Mouse (Mus musculus) thymus, postnatal 36 days (tissue): ENCODE results near the gene Tcf20.

Source experiments
- DNase-seq, 2 experiments: peaks; one replicate each; pipeline ENCODE4 v3.0.0; 2022; ENCODE audit warnings: mixed read lengths in 2 of 2

Tcf20 gene

DNA sequence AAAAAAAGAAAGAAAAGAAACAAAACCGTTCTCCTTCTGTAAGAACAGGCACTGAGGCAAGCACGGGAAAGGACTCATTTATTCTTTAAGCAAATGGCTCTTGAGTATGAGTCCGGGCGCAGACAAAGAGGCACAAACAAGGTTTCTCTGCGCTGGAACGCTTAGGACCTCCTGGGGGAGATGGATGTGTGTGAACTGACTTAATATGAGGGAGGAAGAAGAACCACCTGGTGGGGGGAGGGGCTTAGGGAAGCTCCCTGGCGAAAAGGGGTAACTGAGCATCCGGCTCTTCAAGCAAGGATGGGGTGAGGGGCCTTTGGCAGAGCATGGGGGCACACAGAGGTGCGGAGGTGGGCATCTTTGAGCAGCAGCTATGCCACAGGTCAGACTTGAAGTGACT lies 5.2 kb upstream of the Tcf20 start:
- DNase-seq = peak; percentile 73 to 84

DNA sequence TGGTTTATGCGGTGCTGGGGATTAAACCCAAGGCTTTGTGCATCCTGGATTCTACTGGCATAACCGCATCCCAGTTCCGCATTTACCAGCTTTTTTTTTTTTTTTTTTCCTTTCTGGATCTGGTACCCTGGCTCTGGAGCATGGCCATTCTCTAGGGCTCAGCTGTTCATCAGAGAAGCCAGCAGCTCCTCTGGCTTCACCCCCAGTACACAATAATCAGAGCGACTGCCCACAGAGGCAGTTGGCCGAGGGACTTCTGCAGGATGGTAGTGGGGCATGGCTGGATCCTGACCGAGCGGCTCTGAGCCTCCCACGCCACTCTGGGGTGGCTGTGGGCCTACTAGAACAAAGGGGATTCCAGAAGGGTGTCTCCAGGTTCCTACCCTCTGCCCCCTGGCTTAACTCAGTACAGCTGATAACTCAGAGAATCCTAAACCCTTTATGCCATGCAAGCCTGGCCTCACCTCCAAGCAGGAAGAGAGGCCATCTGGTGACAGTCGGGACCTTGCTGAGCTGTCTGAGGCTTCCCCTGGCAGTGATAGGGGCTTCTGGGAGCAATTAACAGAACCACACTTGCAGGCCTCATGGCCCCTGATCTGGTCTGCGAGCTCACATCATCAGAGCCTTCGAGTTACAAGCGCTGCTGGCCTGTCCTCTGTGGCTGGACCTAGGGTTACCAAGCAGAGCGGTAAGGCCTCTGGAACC lies 4.6 kb upstream of the Tcf20 start:
- DNase-seq = peak; percentile 17 to 21

GRCm38 (mm10) chr15:82989190-82989704 lies 1.6 kb upstream of the Tcf20 start:
- no peak for DNase-seq

DNA sequence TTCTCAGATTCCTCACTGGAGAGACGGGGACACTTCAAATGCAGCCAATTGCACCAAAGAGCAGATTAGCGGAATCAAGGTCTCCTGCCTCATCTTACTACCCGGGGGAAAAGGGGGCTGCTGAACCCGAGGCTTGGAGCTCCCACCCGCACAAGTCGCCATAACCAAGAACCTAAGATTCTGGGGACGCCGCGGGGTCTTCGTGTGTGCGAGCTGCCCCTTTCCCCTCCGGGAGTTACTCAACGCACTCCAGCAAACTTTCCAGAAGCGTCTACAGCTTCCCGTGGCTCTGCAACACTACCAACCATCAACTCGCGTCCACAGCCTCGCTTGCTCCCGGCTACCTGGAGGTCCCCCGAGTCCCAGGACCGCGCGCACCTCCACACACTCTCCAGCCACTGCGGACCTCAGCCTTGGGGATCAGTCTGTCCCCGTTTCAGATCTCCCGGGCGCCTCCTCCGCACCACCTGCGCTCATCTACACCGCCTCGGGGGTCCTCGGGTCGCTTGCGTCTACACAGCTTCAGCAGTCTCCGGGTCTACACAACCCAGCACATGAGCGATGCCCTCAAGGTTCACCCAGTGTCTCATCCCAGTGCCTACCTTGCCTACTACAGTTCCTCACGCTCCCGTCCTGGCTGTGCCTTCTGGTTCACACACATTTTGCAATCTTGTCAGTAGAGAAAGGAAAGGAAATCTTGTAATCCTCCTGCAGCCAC lies 499 bp downstream of the Tcf20 start:
- peak; percentile 44 to 56 for DNase-seq

- no peak for DNase-seq
Observed at GRCm38 (mm10) chr15:82984574-82984973, 3.1 kb downstream of the Tcf20 start.

DNA sequence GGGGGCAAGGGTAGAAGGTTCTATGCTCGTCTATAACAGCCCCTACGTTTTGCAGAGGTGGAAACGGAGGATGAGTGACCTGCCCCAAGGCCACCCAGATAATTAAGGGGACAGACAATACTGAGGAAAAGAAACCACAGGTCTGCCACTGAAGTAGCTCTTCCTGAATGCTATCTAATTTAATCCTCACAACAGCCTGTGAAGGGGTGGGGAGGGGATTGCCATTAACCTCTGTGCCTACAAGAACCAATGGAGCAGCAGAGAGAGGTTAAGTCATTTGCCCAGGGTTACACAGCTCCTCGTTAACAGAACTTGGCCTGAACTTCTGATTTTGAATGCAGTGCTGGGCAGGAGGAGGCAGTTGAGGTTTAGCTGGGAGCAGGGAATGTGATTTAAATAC lies 3.6 kb downstream of the Tcf20 start:
- no peak for DNase-seq

DNA sequence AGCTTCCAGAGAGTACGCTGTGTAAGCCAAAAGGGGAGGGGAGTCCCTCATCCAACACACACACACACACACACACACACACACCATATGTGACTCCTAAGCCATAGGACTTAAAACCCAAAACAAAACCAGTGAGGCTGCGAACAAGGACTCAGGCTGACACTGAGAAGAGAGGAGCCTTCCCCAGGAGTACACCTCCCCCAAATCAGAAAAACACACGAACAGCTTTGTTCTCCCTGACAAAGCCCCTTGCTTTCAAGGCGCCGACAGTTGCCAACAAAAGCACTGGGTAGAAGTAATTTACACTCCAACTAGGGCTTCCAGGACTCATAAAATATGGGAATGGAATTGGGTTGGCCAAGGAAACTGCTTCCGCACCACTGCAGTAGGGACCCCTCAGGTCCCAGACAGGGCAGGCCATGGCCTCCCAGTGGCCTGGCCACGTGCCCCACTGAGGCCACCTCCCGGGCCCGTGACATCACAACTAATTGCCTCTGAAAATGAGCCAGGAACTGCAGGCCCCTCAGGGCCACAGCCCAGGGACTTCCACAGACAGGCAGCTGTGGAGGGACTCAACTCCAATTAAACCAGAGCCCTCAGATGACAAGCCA lies 4.2 kb downstream of the Tcf20 start:
- no peak for DNase-seq

DNA sequence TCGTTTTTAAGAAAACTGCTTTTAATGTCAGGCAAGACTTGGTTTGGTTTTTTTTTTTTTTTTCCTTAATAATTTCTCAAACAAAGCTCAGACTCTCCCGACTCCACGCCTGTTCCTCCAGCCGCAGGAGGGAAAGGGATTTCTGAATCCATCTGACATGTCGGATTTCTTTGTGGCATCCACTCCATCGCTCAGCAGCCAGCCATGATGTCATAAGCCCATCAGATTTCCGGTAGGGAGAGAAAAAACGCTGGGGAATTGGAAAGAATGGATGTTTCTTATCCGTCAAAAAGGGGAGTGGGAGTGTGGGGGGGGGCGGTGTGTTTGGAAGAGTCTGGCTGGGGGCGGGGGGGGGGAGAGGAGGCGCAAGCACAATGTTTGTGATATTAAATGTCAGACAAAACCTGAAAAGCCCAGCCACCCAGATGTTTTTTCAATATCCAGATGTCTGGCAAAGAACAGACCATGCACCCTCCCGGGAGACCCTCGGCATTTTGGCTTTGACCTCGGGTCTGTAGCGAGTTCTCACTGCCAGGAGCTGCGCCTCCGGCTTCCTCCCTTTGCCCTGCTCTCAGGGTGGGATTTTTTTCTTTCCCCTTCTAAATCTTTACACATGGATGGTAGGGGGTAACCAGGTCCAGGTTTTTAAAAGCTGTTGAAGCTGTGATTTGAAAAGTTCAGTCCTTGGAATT lies 4.8 kb downstream of the Tcf20 start:
- no peak for DNase-seq

- no peak for DNase-seq
Observed at GRCm38 (mm10) chr15:82981676-82982520, 5.8 kb downstream of the Tcf20 start.

DNA sequence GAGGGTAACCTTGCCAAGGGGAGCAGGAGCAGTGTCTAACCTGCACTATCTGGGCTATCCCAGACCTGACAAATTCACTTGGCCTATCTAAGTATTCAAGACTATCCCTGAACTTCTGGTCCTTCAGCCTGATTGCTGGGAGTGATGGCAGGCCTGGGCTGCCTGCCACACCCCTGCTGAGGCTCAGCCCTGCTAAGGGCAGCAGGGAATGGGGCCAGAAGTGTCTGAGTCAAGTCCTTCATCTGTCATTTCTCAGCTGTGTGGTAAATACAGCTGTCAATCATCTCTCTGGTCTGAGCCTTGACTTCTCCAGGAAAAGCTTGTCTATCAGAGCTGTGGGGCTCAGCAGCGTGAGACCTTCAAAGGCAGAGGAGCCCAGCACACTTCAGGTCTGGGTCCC lies 8.1 kb downstream of the Tcf20 start:
- no peak for DNase-seq

DNA sequence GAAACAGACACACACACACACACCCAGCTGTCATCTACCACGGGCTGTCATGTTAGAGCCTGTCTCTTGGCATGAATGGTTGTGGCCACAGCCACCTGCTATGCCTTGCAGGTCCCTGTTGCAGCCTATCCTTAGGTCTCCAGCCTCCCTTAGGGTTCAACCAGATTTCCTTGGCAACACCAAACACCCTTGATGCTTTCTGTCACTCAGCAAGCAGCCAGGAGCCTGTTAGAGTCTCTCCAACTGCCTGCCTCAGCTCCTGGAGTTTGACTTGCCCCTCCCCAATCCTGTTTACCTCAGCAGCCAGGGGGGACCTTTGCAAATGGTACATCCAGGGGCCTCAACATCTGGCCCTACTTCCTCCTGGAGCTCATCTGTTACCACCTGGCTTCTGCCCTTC lies 13.2 kb downstream of the Tcf20 start:
- peak; percentile 13 to 32 for DNase-seq

DNA sequence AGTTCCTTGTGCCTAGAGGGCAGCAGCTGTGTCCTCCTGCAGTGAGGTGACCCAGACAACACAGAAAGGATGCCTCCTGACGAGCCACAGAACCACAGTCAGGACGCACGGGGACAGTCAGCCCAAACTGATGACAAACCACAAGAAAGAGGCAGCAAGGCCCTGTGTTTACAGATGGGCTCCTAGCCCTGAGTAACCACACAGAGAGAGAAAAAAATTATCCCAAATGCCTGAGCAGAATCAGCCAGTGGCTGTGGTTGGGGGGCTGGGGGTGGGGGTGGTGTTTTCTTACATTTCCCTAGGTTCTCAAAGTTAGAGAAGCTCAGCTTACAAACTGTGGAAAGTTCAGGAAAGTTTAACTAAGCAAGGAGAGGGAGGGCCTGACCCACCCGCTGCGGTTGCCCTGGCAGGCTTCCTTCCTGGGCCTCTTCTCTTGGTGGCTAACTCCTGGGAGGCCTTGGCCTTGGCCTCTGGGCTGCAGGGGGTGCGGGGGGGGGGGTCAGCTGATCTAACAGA lies 18.4 kb downstream of the Tcf20 start:
- DNase-seq = peak in 1 of 2 experiments; percentile 12

- DNase-seq = peak; percentile 75 to 84
Observed at GRCm38 (mm10) chr15:82968449-82968848, 19.2 kb downstream of the Tcf20 start.

GRCm38 (mm10) chr15:82967947-82968346 lies 19.7 kb downstream of the Tcf20 start:
- peak in 1 of 2 experiments; percentile 33 for DNase-seq

DNA sequence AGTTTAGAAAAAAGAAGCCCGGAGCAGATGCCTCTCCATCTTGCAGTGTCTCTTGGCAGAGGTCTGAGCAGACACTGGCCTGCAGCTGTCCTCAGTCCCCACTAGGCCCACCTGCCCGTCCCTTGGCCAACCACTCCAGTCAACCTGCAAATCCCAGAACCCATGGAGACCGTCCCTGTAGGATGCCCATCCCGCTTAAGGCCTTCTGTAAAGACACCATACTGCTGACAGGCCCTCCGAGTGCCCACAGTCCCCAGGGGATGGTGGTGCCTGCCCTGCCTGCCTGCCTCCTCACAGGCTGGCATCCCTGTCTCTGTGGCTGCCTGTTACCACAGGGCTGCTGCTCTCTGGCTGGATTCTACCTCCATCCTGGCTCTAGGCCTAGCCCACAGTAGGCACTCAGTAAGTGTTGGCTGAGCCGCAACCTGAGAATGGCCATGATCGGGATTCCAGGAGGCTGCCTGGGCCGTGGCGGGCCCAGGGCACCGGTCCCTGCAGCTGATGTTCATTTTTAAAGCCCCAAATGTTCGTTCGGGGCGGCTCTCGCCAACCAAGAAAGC lies 23.3 kb downstream of the Tcf20 start:
- DNase-seq = peak in 1 of 2 experiments; percentile 8

- DNase-seq = peak; percentile 29 to 51
Observed at GRCm38 (mm10) chr15:82963556-82964156, 24.0 kb downstream of the Tcf20 start.

DNA sequence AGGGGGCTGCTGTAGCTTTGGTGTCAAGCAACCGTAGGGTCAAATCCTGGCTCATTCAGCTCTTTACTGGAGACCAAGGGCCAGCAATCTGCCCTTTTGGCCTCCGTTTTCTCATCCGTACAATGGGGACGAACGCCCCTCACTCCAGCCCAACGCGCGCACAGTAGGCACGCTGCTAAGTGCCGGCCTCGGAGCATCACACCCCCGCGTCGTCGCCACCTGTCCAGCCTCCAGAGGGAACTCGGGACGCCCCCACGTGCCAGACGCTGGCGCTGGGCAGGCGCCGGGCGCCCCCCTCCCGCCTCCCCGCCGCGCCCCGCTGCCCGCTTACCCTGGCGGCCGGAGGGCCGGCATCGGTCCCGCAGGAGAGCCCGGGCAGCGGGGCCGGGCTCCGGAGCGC lies 24.6 kb downstream of the Tcf20 start:
- peak; percentile 14 to 34 for DNase-seq

DNA sequence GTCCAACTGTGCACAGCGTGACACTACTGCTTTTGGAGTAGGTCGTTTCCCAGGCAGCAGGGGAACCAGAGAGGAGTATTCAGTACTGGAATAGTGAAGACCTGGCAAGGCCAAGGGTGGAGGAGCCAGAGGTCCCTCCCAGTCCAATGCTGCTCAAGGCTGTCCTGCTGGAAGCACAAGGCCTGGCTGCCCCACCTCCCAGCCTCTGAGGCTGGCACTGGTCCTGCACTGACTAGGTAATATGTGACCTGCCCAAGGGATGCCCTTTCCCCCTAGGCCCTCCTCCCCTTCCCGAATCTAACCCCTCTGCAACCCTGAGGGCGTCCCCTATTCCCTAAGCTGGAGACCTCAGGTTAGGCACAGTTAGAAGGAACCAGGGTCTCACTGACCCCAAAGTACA lies 25.1 kb downstream of the Tcf20 start:
- DNase-seq = no peak

- DNase-seq = no peak
Observed at GRCm38 (mm10) chr15:82960786-82961561, 26.7 kb downstream of the Tcf20 start.

GRCm38 (mm10) chr15:82959151-82959550 lies 28.5 kb downstream of the Tcf20 start:
- DNase-seq = no peak
